In genomic region chr10:93763074-93763473, GRCm38 (mm10) we compare ENCODE assay signal across 8 mouse cellular contexts.
DNase-seq lines count a peak whose midpoint lies in the region; ATAC-seq and TF ChIP-seq lines count a peak whose summit lies in the region.

No protein-coding gene starts in this region.

- no peaks in the 10 kb centered on the region for H3K9me3 ChIP-seq in intestine, postnatal 0 days (ENCODE audit: control insufficient read depth)
- no peaks in the 10 kb centered on the region for H3K9me3 ChIP-seq in intestine, embryonic 16.5 days (ENCODE audit: control insufficient read depth, low read length)
- no peaks in the 10 kb centered on the region for H3K9me3 ChIP-seq in limb, embryonic 11.5 days (ENCODE audit: control insufficient read depth, low read length)

- no peaks in the 10 kb centered on the region for H3K27me3 ChIP-seq in intestine, postnatal 0 days (replicated peaks; ENCODE audit: control insufficient read depth, insufficient read depth, low read length)
- no peaks in the 10 kb centered on the region for H3K27me3 ChIP-seq in intestine, embryonic 16.5 days (replicated peaks; ENCODE audit: control insufficient read depth, insufficient read depth, low read length)
- H3K27me3 ChIP-seq in limb, embryonic 11.5 days (ENCODE audit: control insufficient read depth, insufficient read depth, low read length), result no peaks in the 10 kb centered on the region
- H3K27me3 ChIP-seq in spleen, adult 2 months (ENCODE audit: control insufficient read depth, insufficient read depth, low read length), result no peaks in the 10 kb centered on the region

- H3K27ac ChIP-seq in intestine, postnatal 0 days (ENCODE audit: low read depth, low read length), result no peak overlapping the region
- no peak overlapping the region for H3K27ac ChIP-seq in intestine, embryonic 16.5 days (ENCODE audit: low read length)
- H3K27ac ChIP-seq in bone marrow, adult 2 months (ENCODE audit: control insufficient read depth, insufficient read depth, low read depth, low read length, poor library complexity), result no peak overlapping the region
- H3K27ac ChIP-seq in limb, embryonic 11.5 days (replicated peaks; ENCODE audit: low read depth, low read length), result no peak overlapping the region
- H3K27ac ChIP-seq in spleen, adult 2 months (ENCODE audit: insufficient read depth, low read length), result no peak overlapping the region

- no peaks in the 10 kb centered on the region for H3K4me1 ChIP-seq in intestine, postnatal 0 days (replicated peaks; ENCODE audit: control insufficient read depth, insufficient read depth, low read length)
- no peaks in the 10 kb centered on the region for H3K4me1 ChIP-seq in intestine, embryonic 16.5 days (ENCODE audit: control insufficient read depth, insufficient read depth, low read length)
- no peaks in the 10 kb centered on the region; the same call in 1 of the 2 replicates for H3K4me1 ChIP-seq in bone marrow, adult 2 months (ENCODE audit: control insufficient read depth, insufficient read depth, low read length)
- no peaks in the 10 kb centered on the region for H3K4me1 ChIP-seq in limb, embryonic 11.5 days (ENCODE audit: control insufficient read depth, insufficient read depth, low read length)
- H3K4me1 ChIP-seq in spleen, adult 2 months (ENCODE audit: control insufficient read depth, insufficient read depth, insufficient read length), result no peaks in the 10 kb centered on the region; the same call in 1 of the 2 replicates

- no peak overlapping the region for H3K4me3 ChIP-seq in intestine, postnatal 0 days (ENCODE audit: low read depth, low read length)
- H3K4me3 ChIP-seq in intestine, embryonic 16.5 days (ENCODE audit: low read length), result no peak overlapping the region
- H3K4me3 ChIP-seq in bone marrow, adult 2 months (replicated peaks; ENCODE audit: control insufficient read depth, low read depth, low read length), result no peak overlapping the region
- H3K4me3 ChIP-seq in limb, embryonic 11.5 days (ENCODE audit: low read depth, low read length), result no peak overlapping the region
- H3K4me3 ChIP-seq in spleen, adult 2 months (ENCODE audit: extremely low read depth, insufficient read depth, insufficient read length), result no peak overlapping the region

- ATAC-seq in intestine, postnatal 0 days, result no peak
- ATAC-seq in intestine, embryonic 16.5 days, result no peak
- no peak for ATAC-seq in limb, embryonic 11.5 days (ENCODE audit: insufficient number of reproducible peaks, low FRiP score, low TSS enrichment, low read depth)

- H3K4me2 ChIP-seq in intestine, postnatal 0 days (replicated peaks; ENCODE audit: low read depth), result no peak overlapping the region
- no peak overlapping the region for H3K4me2 ChIP-seq in intestine, embryonic 16.5 days (ENCODE audit: low read depth, low read length)
- no peak overlapping the region for H3K4me2 ChIP-seq in limb, embryonic 11.5 days (ENCODE audit: low read depth, severe bottlenecking)

- peak; percentile 77 for DNase-seq in ES-CJ7 (ENCODE audit: low read depth, low spot score)
- DNase-seq in limb, embryonic 11.5 days (ENCODE audit: low spot score), result peak; percentile 67
- peak; percentile 14 to 35 for DNase-seq in spleen, adult 2 months (ENCODE audit: low read depth in 1 of 2, low spot score in 2 of 2)
- DNase-seq in urinary bladder, postnatal 4 days (ENCODE audit: low spot score in 2 of 2), result no peak
- no peak for DNase-seq in urinary bladder, postnatal 10 days (ENCODE audit: low spot score)

- TF ChIP-seq POLR2A in bone marrow, adult 2 months (IDR thresholded peaks at IDR 0.05; ENCODE audit: borderline replicate concordance, control insufficient read depth, low read depth, low read length), result no peak
- TF ChIP-seq POLR2A in spleen, adult 2 months (IDR thresholded peaks at IDR 0.05; ENCODE audit: low read depth, low read length), result no peak

- no peaks in the 10 kb centered on the region for H3K36me3 ChIP-seq in intestine, postnatal 0 days (ENCODE audit: control insufficient read depth, insufficient read depth)
- H3K36me3 ChIP-seq in intestine, embryonic 16.5 days (ENCODE audit: control insufficient read depth, insufficient read depth, low read length), result no peaks in the 10 kb centered on the region
- H3K36me3 ChIP-seq in limb, embryonic 11.5 days (ENCODE audit: control insufficient read depth, insufficient read depth, low read length), result no peaks in the 10 kb centered on the region
- no peaks in the 10 kb centered on the region for H3K36me3 ChIP-seq in spleen, adult 2 months (ENCODE audit: control insufficient read depth, insufficient read depth, low read length)

- TF ChIP-seq CTCF in intestine, postnatal 0 days (IDR thresholded peaks at IDR 0.05; ENCODE audit: low read depth), result peak; percentile 76
- TF ChIP-seq CTCF in bone marrow, adult 2 months (IDR thresholded peaks at IDR 0.05; ENCODE audit: control insufficient read depth, insufficient read depth, low read length), result peak; percentile 72
- TF ChIP-seq CTCF in spleen, adult 2 months (IDR thresholded peaks at IDR 0.05; ENCODE audit: extremely low read depth, insufficient read depth, insufficient read length, insufficient replicate concordance), result peak; percentile 41; the same call in 1 of the 2 replicates

- 44% methylated on average over 5 of the region's 5 CpGs for WGBS in intestine, postnatal 0 days
- WGBS in intestine, embryonic 16.5 days, result 38% methylated on average over 5 of the region's 5 CpGs
- 39% methylated on average over 5 of the region's 5 CpGs for WGBS in bone marrow, adult 2 months
- WGBS in limb, embryonic 11.5 days, result 37% methylated on average over 5 of the region's 5 CpGs
- WGBS in spleen, adult 2 months, result 46% methylated on average over 5 of the region's 5 CpGs

- no peak overlapping the region for H3K9ac ChIP-seq in intestine, postnatal 0 days (ENCODE audit: low read depth, low read length)
- no peak overlapping the region for H3K9ac ChIP-seq in intestine, embryonic 16.5 days (ENCODE audit: low read depth, low read length)
- no peak overlapping the region for H3K9ac ChIP-seq in limb, embryonic 11.5 days (ENCODE audit: low read length)

Comparison
In these comparisons a context has a peak if more than half of its experiments do, and no peak if none do; other contexts are left out.
1. DNase-seq: peak in ES-CJ7 (single experiment), limb, embryonic 11.5 days (single experiment) and spleen, adult 2 months (2 of 2); none in urinary bladder, postnatal 4 days (0 of 2) and urinary bladder, postnatal 10 days (single experiment).
2. Peak in every context shown above with its lines, with median percentiles within 50 percentile points of each other: CTCF ChIP-seq.